Mouse (Mus musculus): Measurements from ENCODE around the gene 4921530L21Rik. TPM values are rescaled to one million over a fixed set of nuclear protein-coding genes. Genes with fewer than 3 reads are reported as not detected.

The 4921530L21Rik gene
- total RNA-seq (2021), result not detected
- long read RNA-seq, experiment 1, result 0 reads
- long read RNA-seq, experiment 2, result 0 reads

DNA sequence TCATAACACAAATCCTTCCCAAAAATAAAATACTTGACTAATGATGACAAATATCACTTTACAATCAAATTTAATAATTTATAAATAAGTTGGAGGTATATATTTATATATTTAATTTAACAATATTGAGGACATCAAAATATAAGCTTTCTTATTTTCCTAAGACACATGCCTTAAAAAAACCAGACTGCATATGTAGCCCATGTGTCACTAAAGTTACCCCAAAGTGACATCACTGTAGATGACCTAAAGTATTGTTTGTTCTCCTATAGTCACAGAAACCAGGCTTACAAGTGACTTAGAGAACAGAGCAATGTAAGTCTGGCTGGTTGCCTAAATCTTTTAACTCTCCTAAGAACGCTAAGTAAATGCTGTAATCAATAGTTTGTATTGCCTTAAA lies at the start of gene 4921530L21Rik:
4921530L21Rik (plus strand) TSS at position 301 of the 400 bp plus-strand sequence.
- DNase-seq (ENCODE audit: low spot score in 2 of 2), result no peak

DNA sequence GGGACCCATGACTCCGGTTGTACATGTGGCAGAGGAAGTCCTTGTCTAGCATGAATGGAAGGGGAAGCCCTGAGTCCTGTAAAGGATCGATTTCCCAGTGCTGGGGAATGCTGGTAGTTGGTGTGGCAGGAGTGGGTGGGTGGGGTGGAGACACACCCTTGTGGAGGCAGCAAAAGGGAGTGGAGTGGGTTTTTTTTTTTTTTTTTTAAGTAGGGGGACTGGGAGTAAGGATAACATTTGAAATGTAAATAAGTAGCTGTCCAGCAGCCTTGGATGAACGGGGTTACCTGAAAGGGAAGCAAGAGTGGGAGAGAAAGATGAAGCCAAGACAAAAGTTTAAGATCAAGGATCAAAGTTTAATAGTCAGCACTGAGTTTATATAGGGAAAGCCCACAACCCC lies 47.2 kb upstream of the 4921530L21Rik start:
- no peak for DNase-seq (ENCODE audit: low spot score in 2 of 2)

DNA sequence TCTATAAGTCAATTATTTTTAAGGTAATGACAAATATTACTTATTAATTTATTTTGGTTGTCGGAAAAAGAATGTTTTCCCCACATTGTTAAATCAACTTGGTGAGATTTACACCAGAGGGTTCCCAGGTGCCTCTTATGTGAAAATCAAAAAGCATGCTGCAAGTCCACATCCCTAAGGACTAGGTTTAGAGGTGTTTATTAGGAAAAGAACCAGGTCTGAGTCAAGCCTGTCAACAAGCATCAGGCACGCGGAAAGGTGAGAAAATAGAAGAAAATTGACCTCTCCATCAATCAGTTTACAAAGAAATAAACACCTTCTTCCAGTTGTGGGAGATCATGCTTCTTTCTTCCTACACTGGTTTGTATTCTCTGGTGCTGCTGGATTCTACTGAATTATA lies 18.1 kb upstream of the 4921530L21Rik start:
- DNase-seq (ENCODE audit: low spot score in 2 of 2), result no peak

DNA sequence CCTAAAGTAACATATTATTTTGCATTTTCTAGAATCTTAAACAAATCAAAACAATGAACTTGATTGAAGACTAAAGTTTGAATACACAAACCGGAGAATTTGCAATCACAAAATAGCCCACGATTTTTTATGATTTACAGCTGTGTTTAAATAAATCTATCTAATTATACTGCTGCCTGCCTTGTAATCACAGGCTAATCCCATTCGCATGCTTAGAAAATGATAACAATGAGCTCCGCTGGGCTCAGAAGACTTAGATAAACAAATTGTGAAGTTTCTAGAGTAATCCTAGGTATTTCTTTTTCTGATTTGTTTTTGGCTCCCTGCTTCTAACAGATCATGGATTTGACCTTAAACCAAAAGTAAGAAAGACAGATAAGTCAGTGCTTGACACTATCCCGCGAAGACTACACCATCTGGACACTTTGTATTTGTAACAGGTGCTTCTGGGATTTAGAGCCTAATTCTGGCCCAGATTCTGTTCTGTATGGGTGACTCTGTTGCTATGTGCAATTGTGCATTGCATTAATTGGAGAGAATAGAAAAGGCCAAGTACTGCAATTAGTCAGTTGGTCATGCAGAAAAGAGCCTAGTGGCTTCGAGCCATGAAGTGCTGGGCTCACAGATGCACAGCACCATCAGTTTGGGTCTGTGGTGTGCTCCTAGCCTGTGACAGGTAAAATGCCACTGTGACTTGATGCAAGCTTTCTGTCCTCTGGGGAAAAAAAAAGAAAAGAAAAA lies 15.2 kb upstream of the 4921530L21Rik start:
- no peak for DNase-seq (ENCODE audit: low spot score in 2 of 2)

DNA sequence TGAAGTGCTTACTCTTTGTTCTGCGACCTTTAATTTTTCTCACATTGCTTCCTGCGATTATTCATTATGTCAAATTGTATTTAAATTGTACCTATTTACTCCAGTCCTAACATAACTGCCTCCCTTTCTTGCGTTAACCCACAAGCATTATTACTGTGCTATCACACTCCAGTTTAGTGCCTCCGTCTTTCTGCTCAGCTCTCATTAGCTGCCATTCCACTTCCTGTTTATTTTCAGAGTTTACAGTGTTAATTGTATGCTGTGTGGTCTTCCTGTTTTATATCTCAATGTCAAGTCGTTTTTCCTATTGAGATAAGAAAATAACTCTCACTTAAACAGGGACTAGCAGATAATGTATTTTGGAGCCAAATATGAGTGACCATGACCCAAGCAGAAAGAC lies 9.0 kb upstream of the 4921530L21Rik start:
- no peak for DNase-seq (ENCODE audit: low spot score in 2 of 2)

DNA sequence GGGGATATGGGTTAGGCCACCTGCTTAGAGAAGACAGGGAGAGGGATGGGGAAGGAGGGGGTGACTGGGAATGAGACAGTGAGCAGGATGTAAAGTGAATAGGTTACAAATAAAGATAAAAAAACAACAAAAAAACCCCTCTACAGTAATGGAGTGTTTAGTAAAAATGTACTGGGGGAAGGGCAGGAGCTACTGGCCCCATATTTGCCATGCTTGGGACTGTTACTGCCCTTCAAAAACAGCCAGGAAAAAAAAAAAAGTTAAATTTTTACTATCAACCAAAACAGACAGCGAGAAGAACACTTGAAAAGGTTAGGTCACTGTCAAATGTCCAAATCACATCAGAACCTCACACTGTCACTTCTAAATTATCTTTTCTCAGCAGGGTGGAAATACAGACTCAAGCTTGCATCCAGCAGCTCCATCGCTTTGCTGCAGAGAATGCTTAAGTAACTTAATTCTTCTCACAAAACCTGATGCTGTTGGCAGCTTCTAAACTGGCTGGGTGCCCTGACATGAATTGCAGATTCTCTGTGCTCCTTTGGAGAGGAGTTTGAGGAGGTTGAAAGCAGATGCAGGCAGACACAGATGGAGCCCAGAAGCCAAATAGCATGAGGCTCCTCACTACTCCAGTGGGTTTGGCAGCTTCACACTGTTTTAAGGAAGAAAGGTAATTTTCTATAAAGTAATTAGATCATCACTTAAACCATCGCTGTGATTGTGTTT lies 4.1 kb upstream of the 4921530L21Rik start:
- peak in 1 of 2 experiments; percentile 45 for DNase-seq (ENCODE audit: low spot score in 2 of 2)

DNA sequence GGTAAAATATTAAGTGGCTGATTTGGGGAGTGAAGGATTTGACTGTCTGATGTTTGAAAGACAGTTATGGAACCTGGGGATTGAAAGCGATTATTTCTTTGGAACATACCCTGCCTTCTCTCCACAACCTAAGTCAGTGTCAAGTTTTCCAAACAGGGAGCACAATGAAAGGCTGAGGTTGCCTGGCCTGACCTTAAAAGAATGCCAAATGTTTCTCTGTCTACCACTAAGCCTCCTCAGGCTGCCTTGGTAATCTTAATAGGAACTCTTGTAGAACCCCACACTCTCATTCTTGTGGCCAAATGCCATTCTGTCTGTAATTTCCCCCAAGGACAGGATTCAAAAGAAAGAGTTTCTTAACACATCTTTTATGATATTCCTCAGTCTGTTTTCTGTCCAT lies 3.5 kb upstream of the 4921530L21Rik start:
- no peak for DNase-seq (ENCODE audit: low spot score in 2 of 2)

DNA sequence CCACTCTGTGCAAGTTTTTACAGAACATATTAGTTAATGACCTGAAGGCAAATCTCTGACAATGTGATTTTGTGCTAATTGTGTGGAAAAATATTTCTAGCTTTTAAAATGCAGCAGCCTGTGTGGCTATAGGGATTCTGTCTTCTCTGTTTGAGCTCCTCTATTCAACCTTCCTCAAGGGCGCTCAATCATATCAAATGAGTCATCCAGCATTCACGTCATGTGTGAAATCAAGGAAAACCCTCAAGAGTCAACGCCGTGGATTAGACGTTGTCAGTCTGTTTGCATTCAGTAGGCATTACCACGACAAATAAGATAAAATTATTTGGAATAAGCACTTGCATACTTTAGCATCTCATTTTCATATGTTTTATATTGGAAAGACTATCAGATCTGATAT lies 18.4 kb downstream of the 4921530L21Rik start:
- DNase-seq (ENCODE audit: low spot score in 2 of 2), result no peak

DNA sequence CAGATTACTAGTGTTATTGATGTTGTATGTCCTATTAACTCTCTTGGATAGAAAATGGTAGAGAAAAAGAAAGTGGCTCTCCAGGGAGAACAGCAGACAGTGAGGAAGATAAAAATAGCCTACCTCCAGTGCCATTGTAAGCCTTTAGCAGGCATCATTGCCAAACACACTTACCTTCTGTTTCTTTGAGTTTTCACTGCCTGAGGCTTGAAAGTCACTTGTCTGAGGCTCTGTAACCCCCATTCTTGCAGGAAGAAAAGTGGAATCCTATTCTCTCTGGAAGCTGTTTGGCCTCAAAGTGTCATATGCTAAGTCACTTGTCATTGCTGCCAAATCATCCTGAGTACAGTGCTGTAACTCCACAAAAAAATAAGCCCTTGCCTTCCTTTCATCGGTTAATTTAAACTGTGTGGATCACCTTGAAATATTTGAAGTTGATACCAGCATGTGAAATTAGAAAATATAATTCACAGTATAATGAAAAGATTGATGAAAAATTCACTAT lies 23.6 kb downstream of the 4921530L21Rik start:
- no peak for DNase-seq (ENCODE audit: low spot score in 2 of 2)

DNA sequence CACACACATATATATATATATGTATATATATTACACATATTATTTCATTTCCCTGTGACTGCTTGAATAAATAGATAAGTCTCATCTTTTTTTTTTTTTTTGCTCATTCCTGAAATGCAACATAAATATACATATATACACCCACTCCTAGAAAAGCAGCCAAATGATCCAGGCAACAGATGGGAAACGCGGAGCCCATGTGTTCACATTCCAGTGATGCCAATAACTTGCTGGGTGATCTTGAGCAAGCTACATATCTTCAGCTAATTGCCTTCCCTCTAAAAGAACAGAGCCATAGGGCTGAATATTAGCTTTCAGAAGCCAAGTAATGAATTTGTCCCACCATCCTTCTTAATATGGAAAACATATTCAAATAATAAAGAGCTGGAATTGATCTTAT lies 32.2 kb downstream of the 4921530L21Rik start:
- DNase-seq (ENCODE audit: low spot score in 2 of 2), result no peak

DNA sequence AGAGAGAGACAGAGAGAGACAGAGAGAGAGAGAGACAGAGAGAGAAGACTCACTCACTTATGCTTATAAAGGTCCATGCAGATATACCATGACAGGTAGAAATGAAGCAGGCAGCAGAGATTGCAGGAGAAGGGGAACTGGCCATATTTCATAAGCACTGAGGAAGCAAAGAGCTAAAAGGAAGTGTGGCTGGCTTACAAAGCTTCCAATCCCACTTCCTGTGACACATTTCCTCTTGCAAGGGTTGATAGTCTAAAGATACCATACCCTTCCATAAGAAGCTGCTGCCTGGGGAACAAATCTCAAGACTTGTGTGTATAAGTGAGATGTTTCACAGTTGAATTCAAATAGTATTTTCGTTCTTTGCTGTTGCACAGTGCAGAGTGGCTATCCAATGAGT lies 45.7 kb downstream of the 4921530L21Rik start:
- no peak for DNase-seq (ENCODE audit: low spot score in 2 of 2)

DNA sequence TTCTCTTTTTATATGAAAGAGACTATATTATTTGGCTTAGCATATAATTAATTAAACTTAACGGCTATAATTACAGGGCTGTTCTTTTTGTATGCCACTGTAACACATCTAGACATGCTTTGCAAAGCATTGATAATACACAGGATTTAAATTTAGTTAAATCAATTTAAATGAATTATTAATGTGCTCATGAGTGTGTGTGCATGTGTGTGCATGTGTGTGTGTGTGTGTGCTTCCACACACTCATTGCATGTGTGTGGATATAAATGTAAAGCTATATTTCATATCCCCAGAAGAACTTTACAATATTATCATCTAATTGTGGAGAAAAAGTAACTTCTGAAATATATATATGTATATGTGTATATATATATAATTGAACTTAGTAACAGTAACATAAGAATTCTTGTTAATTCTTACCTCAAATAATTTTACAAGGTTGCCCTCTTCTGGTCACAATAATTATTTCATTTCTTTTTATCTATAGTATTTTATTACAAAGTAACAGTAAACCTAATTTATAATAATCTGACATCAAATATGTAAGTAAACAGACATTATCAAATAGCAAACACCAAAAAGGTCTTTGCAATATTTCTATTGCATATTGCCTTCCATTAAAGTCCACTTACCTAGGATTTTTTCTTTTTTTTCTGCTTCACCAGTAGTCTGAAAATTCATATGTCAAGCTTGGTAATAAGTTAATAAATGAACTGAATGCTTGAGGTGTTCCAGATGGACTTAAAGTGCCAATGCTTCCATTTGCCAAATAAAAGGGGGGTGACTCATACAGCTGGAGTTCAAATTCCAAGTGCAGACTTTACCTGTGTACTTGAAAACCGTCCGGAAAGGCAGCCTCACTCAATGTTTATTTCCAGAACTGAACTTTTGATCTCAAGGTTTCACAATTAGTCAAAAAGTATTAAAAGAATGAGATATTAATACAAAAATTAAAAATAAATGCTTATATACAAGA lies 47.0 kb downstream of the 4921530L21Rik start:
- DNase-seq (ENCODE audit: low spot score in 2 of 2), result no peak
